Mouse (Mus musculus): Measurements from ENCODE around the gene Ccdc85b. TPM values are rescaled to one million over a fixed set of nuclear protein-coding genes. Genes with fewer than 3 reads are reported as not detected.

Ccdc85b gene
- polyA plus RNA-seq, 1 experiment from 2014 or later, result 1.6 TPM

DNA sequence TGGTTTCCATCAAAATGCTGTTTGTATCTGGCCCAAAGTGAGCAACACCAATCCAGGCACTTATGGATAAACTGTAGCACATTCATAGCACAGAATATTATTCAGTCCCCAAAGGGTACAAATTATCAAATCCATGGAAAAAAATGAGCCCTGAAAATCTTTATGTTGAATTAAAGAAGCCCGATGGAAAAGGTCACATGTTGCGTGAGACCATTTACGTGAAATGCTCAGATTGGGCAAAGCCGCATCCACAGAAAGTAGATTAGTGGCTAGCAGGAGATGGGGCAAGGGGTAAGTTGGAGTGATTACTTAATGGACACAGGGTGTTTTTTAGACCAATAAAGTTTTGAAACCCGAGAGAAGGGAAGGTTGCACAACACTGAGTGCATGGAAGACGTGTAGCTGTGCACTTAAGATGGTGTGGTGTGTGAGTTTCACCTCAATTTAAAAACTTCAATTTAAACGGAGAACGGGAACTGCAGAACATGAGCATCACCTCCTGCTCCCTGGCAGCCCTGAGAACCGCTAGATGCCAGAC is 13.3 kb downstream of the Ccdc85b start:
- no peak for TF ChIP-seq CTCF (IDR thresholded peaks at IDR 0.05; ENCODE audit: low read depth)
- TF ChIP-seq EP300 (IDR thresholded peaks at IDR 0.05; ENCODE audit: low read depth), result no peak
- WGBS (ENCODE audit: insufficient replicate concordance), result 47% methylated on average over 9 of the region's 9 CpGs
- no peak overlapping the region for H3K4me3 ChIP-seq (ENCODE audit: low read depth, low read length)
- no peak overlapping the region for H3K9ac ChIP-seq (replicated peaks)
- ATAC-seq, result no peak
- no peaks in the 10 kb centered on the region for H3K36me3 ChIP-seq (replicated peaks; ENCODE audit: insufficient read depth, low read length)
- DNase-seq, result no peak
- 0 out of 2 replicates have a peak overlapping the region, but pooled peaks have one; percentile 3 for H3K4me2 ChIP-seq (ENCODE audit: low read depth, low read length)
- peaks cover 23% of the 10 kb centered on the region for H3K4me1 ChIP-seq (ENCODE audit: insufficient read depth)
- no peak overlapping the region for H3K27ac ChIP-seq (ENCODE audit: low read depth)
- peaks cover 41% of the 10 kb centered on the region for H3K27me3 ChIP-seq (ENCODE audit: insufficient read depth, low read length)
- peaks cover 4% of the 10 kb centered on the region; the same call in 1 of the 2 replicates for H3K9me3 ChIP-seq (ENCODE audit: low read length)

GRCm38 (mm10) chr19:5433951-5434350 is 23.7 kb downstream of the Ccdc85b start:
- Histone ChIP-seq H3K4me1 (ENCODE audit: insufficient read depth) (peaks cover 9% of the 10 kb centered on the region), H3K36me3 (replicated peaks; ENCODE audit: insufficient read depth, low read length) (no peaks in the 10 kb centered on the region), H3K4me3 (ENCODE audit: low read depth, low read length) (no peak overlapping the region), H3K9ac (replicated peaks) (no peak overlapping the region), H3K9me3 (ENCODE audit: low read length) (no peaks in the 10 kb centered on the region), H3K27me3 (ENCODE audit: insufficient read depth, low read length) (no peaks in the 10 kb centered on the region), H3K4me2 (ENCODE audit: low read depth, low read length) (peak overlapping the region; percentile 95), H3K27ac (ENCODE audit: low read depth) (peak overlapping the region; percentile 73; the same call in 1 of the 2 replicates)
- ATAC-seq (no peak), DNase-seq (no peak)
- WGBS (ENCODE audit: insufficient replicate concordance), result 59% methylated on average over 7 of the region's 7 CpGs
- TF ChIP-seq CTCF (IDR thresholded peaks at IDR 0.05; ENCODE audit: low read depth), result no peak
- TF ChIP-seq EP300 (IDR thresholded peaks at IDR 0.05; ENCODE audit: low read depth), result no peak

- peak overlapping the region; percentile 68 for H3K9ac ChIP-seq (replicated peaks)
- 5% methylated on average over 14 of the region's 16 CpGs for WGBS (ENCODE audit: insufficient replicate concordance)
- H3K4me2 ChIP-seq (ENCODE audit: low read depth, low read length), result peak overlapping the region; percentile 95
- peak; percentile 81 for ATAC-seq
- H3K36me3 ChIP-seq (replicated peaks; ENCODE audit: insufficient read depth, low read length), result no peaks in the 10 kb centered on the region
- peaks cover 9% of the 10 kb centered on the region for H3K4me1 ChIP-seq (ENCODE audit: insufficient read depth)
- H3K4me3 ChIP-seq (ENCODE audit: low read depth, low read length), result peak overlapping the region; percentile 52
- DNase-seq, result peak; percentile 62
- no peaks in the 10 kb centered on the region for H3K27me3 ChIP-seq (ENCODE audit: insufficient read depth, low read length)
- peak overlapping the region; percentile 73 for H3K27ac ChIP-seq (ENCODE audit: low read depth)
- TF ChIP-seq EP300 (IDR thresholded peaks at IDR 0.05; ENCODE audit: low read depth) (no peak), CTCF (IDR thresholded peaks at IDR 0.05; ENCODE audit: low read depth) (peak; percentile 67)
- H3K9me3 ChIP-seq (ENCODE audit: low read length), result no peaks in the 10 kb centered on the region
Observed at GRCm38 (mm10) chr19:5432992-5433852, 24.5 kb downstream of the Ccdc85b start.

GRCm38 (mm10) chr19:5431911-5432464 is 25.7 kb downstream of the Ccdc85b start:
- no peak overlapping the region for H3K9ac ChIP-seq (replicated peaks)
- no peak for ATAC-seq
- TF ChIP-seq CTCF (IDR thresholded peaks at IDR 0.05; ENCODE audit: low read depth) (no peak), EP300 (IDR thresholded peaks at IDR 0.05; ENCODE audit: low read depth) (no peak)
- no peak overlapping the region for H3K4me3 ChIP-seq (ENCODE audit: low read depth, low read length)
- WGBS (ENCODE audit: insufficient replicate concordance), result 76% methylated on average over 4 of the region's 4 CpGs
- no peak overlapping the region for H3K27ac ChIP-seq (ENCODE audit: low read depth)
- no peaks in the 10 kb centered on the region for H3K9me3 ChIP-seq (ENCODE audit: low read length)
- H3K4me2 ChIP-seq (ENCODE audit: low read depth, low read length), result no peak overlapping the region
- DNase-seq, result no peak
- peaks cover under 1% of the 10 kb centered on the region; the same call in 1 of the 2 replicates for H3K36me3 ChIP-seq (replicated peaks; ENCODE audit: insufficient read depth, low read length)
- peaks cover 12% of the 10 kb centered on the region for H3K4me1 ChIP-seq (ENCODE audit: insufficient read depth)
- no peaks in the 10 kb centered on the region for H3K27me3 ChIP-seq (ENCODE audit: insufficient read depth, low read length)

DNA sequence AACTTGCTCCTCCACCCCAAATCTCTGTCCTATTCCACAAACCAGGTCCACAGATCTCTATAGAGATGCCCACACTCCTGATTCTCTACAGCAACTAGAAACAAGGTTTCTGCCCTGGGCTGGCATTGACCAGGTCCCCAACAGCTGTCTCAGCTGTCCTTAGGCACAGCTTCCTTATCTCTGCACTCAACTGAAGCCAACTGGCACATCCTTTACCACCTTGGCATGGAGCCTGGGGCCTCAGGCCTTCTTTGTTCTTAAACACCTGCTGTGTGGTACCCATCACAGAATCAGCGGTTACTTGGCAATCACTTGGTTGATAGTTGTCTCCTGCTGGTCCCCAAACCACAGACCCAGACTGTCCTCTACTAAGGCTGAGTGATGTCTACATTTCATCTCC is 27.3 kb downstream of the Ccdc85b start:
- peaks cover 21% of the 10 kb centered on the region for H3K4me1 ChIP-seq (ENCODE audit: insufficient read depth)
- no peak overlapping the region for H3K4me3 ChIP-seq (ENCODE audit: low read depth, low read length)
- H3K27ac ChIP-seq (ENCODE audit: low read depth), result no peak overlapping the region
- WGBS (ENCODE audit: insufficient replicate concordance), result 76% methylated on average over 1 of the region's 1 CpGs
- TF ChIP-seq CTCF (IDR thresholded peaks at IDR 0.05; ENCODE audit: low read depth) (no peak), EP300 (IDR thresholded peaks at IDR 0.05; ENCODE audit: low read depth) (no peak)
- H3K27me3 ChIP-seq (ENCODE audit: insufficient read depth, low read length), result no peaks in the 10 kb centered on the region
- no peak for ATAC-seq
- no peak overlapping the region for H3K9ac ChIP-seq (replicated peaks)
- H3K4me2 ChIP-seq (ENCODE audit: low read depth, low read length), result no peak overlapping the region
- no peaks in the 10 kb centered on the region for H3K9me3 ChIP-seq (ENCODE audit: low read length)
- DNase-seq, result no peak
- H3K36me3 ChIP-seq (replicated peaks; ENCODE audit: insufficient read depth, low read length), result peaks cover 8% of the 10 kb centered on the region; the same call in 1 of the 2 replicates

- H3K4me3 ChIP-seq (ENCODE audit: low read depth, low read length), result no peak overlapping the region
- TF ChIP-seq EP300 (IDR thresholded peaks at IDR 0.05; ENCODE audit: low read depth), result no peak
- no peak for TF ChIP-seq CTCF (IDR thresholded peaks at IDR 0.05; ENCODE audit: low read depth)
- H3K4me1 ChIP-seq (ENCODE audit: insufficient read depth), result peaks cover 21% of the 10 kb centered on the region
- no peak for DNase-seq
- H3K27ac ChIP-seq (ENCODE audit: low read depth), result no peak overlapping the region
- H3K36me3 ChIP-seq (replicated peaks; ENCODE audit: insufficient read depth, low read length), result peaks cover 8% of the 10 kb centered on the region; the same call in 1 of the 2 replicates
- H3K27me3 ChIP-seq (ENCODE audit: insufficient read depth, low read length), result no peaks in the 10 kb centered on the region
- ATAC-seq, result no peak
- H3K4me2 ChIP-seq (ENCODE audit: low read depth, low read length), result no peak overlapping the region
- H3K9me3 ChIP-seq (ENCODE audit: low read length), result no peaks in the 10 kb centered on the region
- WGBS (ENCODE audit: insufficient replicate concordance), result 65% methylated on average over 8 of the region's 8 CpGs
- no peak overlapping the region for H3K9ac ChIP-seq (replicated peaks)
Observed at GRCm38 (mm10) chr19:5429806-5430205, 27.9 kb downstream of the Ccdc85b start.
